In genomic region chr11:86759226-86759625, GRCm38 (mm10) we compare ENCODE assay signal across 15 mouse cellular contexts. TPM values are rescaled to one million over a fixed set of nuclear protein-coding genes. Genes with fewer than 3 reads are reported as not detected.
DNase-seq lines count a peak whose midpoint lies in the region; ATAC-seq and TF ChIP-seq lines count a peak whose summit lies in the region.
"Had no signal": no experiment of that assay in that cellular context is flagged by ENCODE, and none has a peak within 500 bp of the region (broad histone marks: within the 10 kb centered on the region; RNA-seq: fewer than 3 reads in every experiment).

No protein-coding gene starts in this region.

- H3K27ac ChIP-seq in heart, adult 2 months, result peak overlapping the region; percentile 98
- peak overlapping the region; percentile 99 for H3K27ac ChIP-seq in lung, embryonic 14.5 days (ENCODE audit: low read depth)
- 0 out of 2 replicates have a peak overlapping the region, but pooled peaks have one; percentile 30 for H3K27ac ChIP-seq in hindbrain, embryonic 13.5 days
- H3K27ac ChIP-seq in midbrain, embryonic 15.5 days, result peak overlapping the region; percentile 94; the same call in 1 of the 2 replicates
- no peak overlapping the region for H3K27ac ChIP-seq in forebrain, embryonic 16.5 days (ENCODE audit: low read length)

- 85% methylated on average over 1 of the region's 1 CpGs for WGBS in heart, adult 2 months
- 95% methylated on average over 1 of the region's 1 CpGs for WGBS in lung, embryonic 14.5 days
- WGBS in hindbrain, embryonic 13.5 days, result 94% methylated on average over 1 of the region's 1 CpGs
- WGBS in midbrain, embryonic 15.5 days, result 96% methylated on average over 1 of the region's 1 CpGs
- 84% methylated on average over 1 of the region's 1 CpGs for WGBS in forebrain, embryonic 16.5 days

- H3K4me1 ChIP-seq in heart, adult 2 months (ENCODE audit: control insufficient read depth, insufficient read depth, low read length), result peaks cover 1% of the 10 kb centered on the region; the same call in 1 of the 2 replicates
- peaks cover 10% of the 10 kb centered on the region for H3K4me1 ChIP-seq in lung, embryonic 14.5 days (ENCODE audit: insufficient read depth)
- H3K4me1 ChIP-seq in hindbrain, embryonic 13.5 days (replicated peaks), result peaks cover 23% of the 10 kb centered on the region
- peaks cover 28% of the 10 kb centered on the region for H3K4me1 ChIP-seq in midbrain, embryonic 15.5 days
- H3K4me1 ChIP-seq in forebrain, embryonic 16.5 days (replicated peaks; ENCODE audit: control insufficient read depth, insufficient read depth, low read length), result peaks cover 17% of the 10 kb centered on the region

- no peak for TF ChIP-seq EP300 in heart, adult 2 months (IDR thresholded peaks at IDR 0.05; ENCODE audit: insufficient read depth, low read depth, low read length)

- intact Hi-C loops in heart, adult 2 months (cut with DNase I), result loop anchor here (5.0 kb wide), 2 partner anchors 77 to 78 kb away; partner anchors contain the start of genes Ptrh2 and Vmp1
- intact Hi-C loops in heart, postnatal 14 days (cut with DNase I), result loop anchor here (5.0 kb wide), 2 partner anchors 37 to 48 kb away; partner anchors contain the start of gene Dhx40

- H3K27me3 ChIP-seq in heart, adult 2 months (ENCODE audit: control insufficient read depth, insufficient read depth, low read length), result no peaks in the 10 kb centered on the region
- H3K27me3 ChIP-seq in lung, embryonic 14.5 days (ENCODE audit: insufficient read depth, low read length), result no peaks in the 10 kb centered on the region
- no peaks in the 10 kb centered on the region for H3K27me3 ChIP-seq in hindbrain, embryonic 13.5 days
- H3K27me3 ChIP-seq in midbrain, embryonic 15.5 days (replicated peaks), result no peaks in the 10 kb centered on the region
- H3K27me3 ChIP-seq in forebrain, embryonic 16.5 days (replicated peaks; ENCODE audit: control insufficient read depth, insufficient read depth, low read length), result no peaks in the 10 kb centered on the region
- H3K27me3 ChIP-seq: forebrain, embryonic 15.5 days; limb, embryonic 15.5 days had no signal

- TF ChIP-seq POLR2A in heart, adult 2 months (IDR thresholded peaks at IDR 0.05; ENCODE audit: insufficient read depth, low read depth, low read length), result no peak

- no peak overlapping the region for H3K9ac ChIP-seq in heart, adult 2 months (ENCODE audit: low read depth, low read length)
- H3K9ac ChIP-seq in lung, embryonic 14.5 days, result no peak overlapping the region
- no peak overlapping the region for H3K9ac ChIP-seq in hindbrain, embryonic 13.5 days
- H3K9ac ChIP-seq in midbrain, embryonic 15.5 days, result no peak overlapping the region
- no peak overlapping the region for H3K9ac ChIP-seq in forebrain, embryonic 16.5 days (replicated peaks; ENCODE audit: low read depth, low read length)

- ATAC-seq in lung, embryonic 14.5 days (ENCODE audit: insufficient read depth), result no peak
- ATAC-seq in hindbrain, embryonic 13.5 days (ENCODE audit: low FRiP score), result no peak
- ATAC-seq in midbrain, embryonic 15.5 days (replicated peaks), result no peak
- ATAC-seq in forebrain, embryonic 16.5 days, result no peak
- ATAC-seq: forebrain, embryonic 15.5 days had no signal

- H3K4me2 ChIP-seq in lung, embryonic 14.5 days, result peak overlapping the region; percentile 97; the same call in 1 of the 2 replicates
- H3K4me2 ChIP-seq in hindbrain, embryonic 13.5 days, result no peak overlapping the region
- H3K4me2 ChIP-seq in midbrain, embryonic 15.5 days, result no peak overlapping the region
- H3K4me2 ChIP-seq in forebrain, embryonic 16.5 days (ENCODE audit: low read length), result no peak overlapping the region

- TF ChIP-seq CTCF in heart, adult 2 months (IDR thresholded peaks at IDR 0.05), result no peak
- TF ChIP-seq CTCF in lung, embryonic 14.5 days (IDR thresholded peaks at IDR 0.05; ENCODE audit: low read depth), result no peak

- peaks cover 17% of the 10 kb centered on the region for H3K36me3 ChIP-seq in heart, adult 2 months (ENCODE audit: control insufficient read depth, insufficient read depth, low read length)
- H3K36me3 ChIP-seq in lung, embryonic 14.5 days (ENCODE audit: insufficient read depth), result no peaks in the 10 kb centered on the region
- no peaks in the 10 kb centered on the region for H3K36me3 ChIP-seq in hindbrain, embryonic 13.5 days
- H3K36me3 ChIP-seq in midbrain, embryonic 15.5 days (replicated peaks), result no peaks in the 10 kb centered on the region
- no peaks in the 10 kb centered on the region for H3K36me3 ChIP-seq in forebrain, embryonic 16.5 days (ENCODE audit: control insufficient read depth, insufficient read depth)
- H3K36me3 ChIP-seq: forebrain, embryonic 15.5 days; limb, embryonic 15.5 days had no signal

- H3K9me3 ChIP-seq in lung, embryonic 14.5 days (ENCODE audit: low read depth, low read length), result no peaks in the 10 kb centered on the region
- H3K9me3 ChIP-seq in hindbrain, embryonic 13.5 days, result no peaks in the 10 kb centered on the region
- H3K9me3 ChIP-seq in midbrain, embryonic 15.5 days, result no peaks in the 10 kb centered on the region
- H3K9me3 ChIP-seq in forebrain, embryonic 16.5 days (ENCODE audit: control insufficient read depth, low read length), result no peaks in the 10 kb centered on the region
- H3K9me3 ChIP-seq: forebrain, embryonic 15.5 days; limb, embryonic 15.5 days had no signal

- DNase-seq in heart, adult 2 months, result no peak
- no peak for DNase-seq in heart, postnatal 14 days
- no peak for DNase-seq in lung, embryonic 14.5 days
- DNase-seq in lung, postnatal 25 days (ENCODE audit: low spot score), result no peak
- no peak for DNase-seq in adipocyte (ENCODE audit: low spot score)
- DNase-seq: adrenal gland, postnatal 36 days; B cell, adult 2 months; cerebellum, adult 9-10 months; kidney, adult 9 months; thymus, adult 18-20 months had no signal

- H3K4me3 ChIP-seq in heart, adult 2 months, result no peak overlapping the region
- H3K4me3 ChIP-seq in lung, embryonic 14.5 days (ENCODE audit: low read depth, low read length), result no peak overlapping the region
- no peak overlapping the region for H3K4me3 ChIP-seq in hindbrain, embryonic 13.5 days
- H3K4me3 ChIP-seq in midbrain, embryonic 15.5 days, result no peak overlapping the region
- H3K4me3 ChIP-seq in forebrain, embryonic 16.5 days (replicated peaks; ENCODE audit: low read length), result no peak overlapping the region

- H3K79me2 ChIP-seq in heart, adult 2 months (replicated peaks; ENCODE audit: control insufficient read depth, insufficient read depth, low read length), result peaks cover 5% of the 10 kb centered on the region

RNA-seq across cellular contexts. Expression of gene Cltc, which starts 1.9 kb away (rescaled TPM):
- total RNA-seq in heart, adult 2 months (2021), result 100 to 1,000 TPM; 143 to 147 TPM
- 63.2 and 101 TPM in 2 replicates for polyA plus RNA-seq in heart, adult 2 months (2012; rRNA removed)
- total RNA-seq in heart, postnatal 14 days (2021), result 100 to 1,000 TPM; 159 to 171 TPM
- 179 and 186 TPM in 2 replicates for polyA plus RNA-seq in lung, embryonic 14.5 days (2014; fragmentation: Nextera tagmentation; extraction: Ambion mirVana)
- polyA plus RNA-seq in hindbrain, embryonic 13.5 days (2015; fragmentation: Nextera tagmentation; extraction: Ambion mirVana), result 146 and 149 TPM in 2 replicates
- 152 and 166 TPM in 2 replicates for polyA plus RNA-seq in midbrain, embryonic 15.5 days (2015; fragmentation: Nextera tagmentation; extraction: Ambion mirVana)
- polyA plus RNA-seq in forebrain, embryonic 16.5 days (2015; fragmentation: Nextera tagmentation; extraction: Ambion mirVana), result 149 and 167 TPM in 2 replicates

RNA-seq across cellular contexts. Expression of gene Dhx40, which starts 48.3 kb away (rescaled TPM):
- 10 to 100 TPM; 13.8 to 18.1 TPM for total RNA-seq in heart, adult 2 months (2021)
- 3.6 and 6.0 TPM in 2 replicates for polyA plus RNA-seq in heart, adult 2 months (2012; rRNA removed)
- 10 to 100 TPM; 15.1 to 18.0 TPM for total RNA-seq in heart, postnatal 14 days (2021)
- 29.9 and 32.4 TPM in 2 replicates for polyA plus RNA-seq in lung, embryonic 14.5 days (2014; fragmentation: Nextera tagmentation; extraction: Ambion mirVana)
- polyA plus RNA-seq in hindbrain, embryonic 13.5 days (2015; fragmentation: Nextera tagmentation; extraction: Ambion mirVana), result 27.3 and 28.3 TPM in 2 replicates
- polyA plus RNA-seq in midbrain, embryonic 15.5 days (2015; fragmentation: Nextera tagmentation; extraction: Ambion mirVana), result 21.7 and 22.6 TPM in 2 replicates
- polyA plus RNA-seq in forebrain, embryonic 16.5 days (2015; fragmentation: Nextera tagmentation; extraction: Ambion mirVana), result 30.5 and 35.1 TPM in 2 replicates
